Mouse (Mus musculus): ENCODE results near the gene Eif3i. TPM values are rescaled to one million over a fixed set of nuclear protein-coding genes. Genes with fewer than 3 reads are reported as not detected.

Gene Eif3i
- 188 TPM for polyA plus RNA-seq (2017; shearing (Covaris generic))

GRCm38 (mm10) chr4:129600233-129601158 is at the start of gene Eif3i, which contains the start of gene Tmem234:
Eif3i (minus strand) TSS chr4:129600648.
Tmem234 (plus strand) TSS chr4:129600668.

GRCm38 (mm10) chr4:129640638-129641467 is 40.4 kb upstream of the Eif3i start, which contains the start of gene Txlna:
Txlna (minus strand) TSS chr4:129641065.

GRCm38 (mm10) chr4:129623681-129624091 is 23.2 kb upstream of the Eif3i start, which contains the start of gene Ccdc28b:
Ccdc28b (minus strand) TSS chr4:129623947.

GRCm38 (mm10) chr4:129618786-129619691 is 18.6 kb upstream of the Eif3i start, which contains the start of gene Iqcc:
Iqcc (minus strand) TSS chr4:129619099.

GRCm38 (mm10) chr4:129614093-129614492 is 13.6 kb upstream of the Eif3i start, which contains the start of gene Dcdc2b:
Dcdc2b (minus strand) TSS chr4:129614257.

GRCm38 (mm10) chr4:129578466-129578865 is 22.0 kb downstream of the Eif3i start, which contains the start of gene Fam167b:
Fam167b (minus strand) TSS chr4:129578549.

GRCm38 (mm10) chr4:129573430-129573829 is 27.0 kb downstream of the Eif3i start, which contains the start of gene Lck:
Lck (minus strand) TSS chr4:129573641.

GRCm38 (mm10) chr4:129542592-129543141 is 57.8 kb downstream of the Eif3i start, which contains the start of gene Hdac1:
Hdac1 (minus strand) TSS chr4:129542713.

Other genes with a start within 250 kb of the Eif3i start
- gene Zbtb8a, start 222.5 kb downstream of the Eif3i start, polyA plus RNA-seq (2017; shearing (Covaris generic)): 14.4 TPM
- gene Zbtb8b, start 159.8 kb downstream of the Eif3i start, polyA plus RNA-seq (2017; shearing (Covaris generic)): 0.20 TPM
- gene Bsdc1, start 139.1 kb downstream of the Eif3i start, polyA plus RNA-seq (2017; shearing (Covaris generic)): 45.1 TPM
- not detected for gene Tssk3, start 109.6 kb downstream of the Eif3i start, polyA plus RNA-seq (2017; shearing (Covaris generic))
- gene Fam229a, start 109.5 kb downstream of the Eif3i start, polyA plus RNA-seq (2017; shearing (Covaris generic)): not detected
- gene Marcksl1, start 87.1 kb downstream of the Eif3i start, polyA plus RNA-seq (2017; shearing (Covaris generic)): 13.5 TPM
- gene Hdac1, start 57.9 kb downstream of the Eif3i start, polyA plus RNA-seq (2017; shearing (Covaris generic)): 379 TPM
- gene Lck, start 27.0 kb downstream of the Eif3i start, polyA plus RNA-seq (2017; shearing (Covaris generic)): 1,731 TPM
- gene Fam167b, start 22.1 kb downstream of the Eif3i start, polyA plus RNA-seq (2017; shearing (Covaris generic)): 0.98 TPM
- gene Tmem234, start within 50 bp of the Eif3i start, polyA plus RNA-seq (2017; shearing (Covaris generic)): 244 TPM
- 9.3 TPM for gene Dcdc2b, start 13.6 kb upstream of the Eif3i start, polyA plus RNA-seq (2017; shearing (Covaris generic))
- 46.3 TPM for gene Iqcc, start 18.5 kb upstream of the Eif3i start, polyA plus RNA-seq (2017; shearing (Covaris generic))
- 55.1 TPM for gene Ccdc28b, start 23.3 kb upstream of the Eif3i start, polyA plus RNA-seq (2017; shearing (Covaris generic))
- 96.9 TPM for gene Txlna, start 40.4 kb upstream of the Eif3i start, polyA plus RNA-seq (2017; shearing (Covaris generic))
- 25.8 TPM for gene Kpna6, start 72.1 kb upstream of the Eif3i start, polyA plus RNA-seq (2017; shearing (Covaris generic))
- 24.0 TPM for gene Tmem39b, start 96.2 kb upstream of the Eif3i start, polyA plus RNA-seq (2017; shearing (Covaris generic))
- gene Khdrbs1, start 141.7 kb upstream of the Eif3i start, polyA plus RNA-seq (2017; shearing (Covaris generic)): 49.4 TPM
- 290 TPM for gene Ptp4a2, start 210.6 kb upstream of the Eif3i start, polyA plus RNA-seq (2017; shearing (Covaris generic))